Mouse (Mus musculus): ENCODE measurements at regions not wholly inside any gene's neighbourhood (a gene's known extent, or its start where the extent isn't known, plus 50 kb on each side); places are given as distances from the start of the nearest gene placed in this dataset.

DNA sequence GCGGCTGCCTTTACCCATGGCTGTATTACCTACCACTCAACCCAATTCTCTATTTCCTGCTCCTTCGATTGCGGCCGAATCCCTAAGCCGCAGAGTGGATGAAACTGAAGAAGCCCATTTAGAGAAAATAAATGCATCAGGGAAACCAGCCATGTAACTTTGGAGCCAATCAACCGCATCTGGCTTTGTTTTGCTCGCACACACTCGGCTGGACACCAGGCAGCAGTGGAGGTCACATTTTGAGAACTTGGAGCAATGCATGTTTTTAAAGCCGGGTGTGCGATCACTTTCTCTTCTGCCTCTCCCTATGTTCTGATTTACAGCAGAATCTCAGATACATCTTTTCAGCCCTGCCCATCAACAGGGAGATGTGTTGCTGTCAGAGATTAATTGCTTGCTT lies 433.7 kb upstream of the Jarid2 start:
- no peak for TF ChIP-seq POLR2A (IDR thresholded peaks at IDR 0.05; ENCODE audit: borderline replicate concordance, extremely low read depth, low read depth, low read length)
- TF ChIP-seq CTCF (IDR thresholded peaks at IDR 0.05; ENCODE audit: insufficient read depth, low read length), result no peak

All from lung, adult 2 months (tissue).